In genomic region chr9:36932950-36933812, GRCm38 (mm10) we compare ENCODE assay signal across 11 mouse cellular contexts.
DNase-seq lines count a peak whose midpoint lies in the region; ATAC-seq lines count a peak whose summit lies in the region.
"Had no signal": no experiment of that assay in that cellular context is flagged by ENCODE, and none has a peak within 500 bp of the region (broad histone marks: within the 10 kb centered on the region; RNA-seq: fewer than 3 reads in every experiment).

No protein-coding gene starts in this region.

- H3K36me3 ChIP-seq in kidney, embryonic 14.5 days (ENCODE audit: control insufficient read depth, insufficient read depth, low read length), result no peaks in the 10 kb centered on the region
- peaks cover 11% of the 10 kb centered on the region for H3K36me3 ChIP-seq in forebrain, embryonic 12.5 days (replicated peaks)
- H3K36me3 ChIP-seq in midbrain, embryonic 13.5 days, result peaks cover 11% of the 10 kb centered on the region
- H3K36me3 ChIP-seq: heart, embryonic 15.5 days had no signal

- H3K27ac ChIP-seq in kidney, embryonic 14.5 days (ENCODE audit: low read depth, low read length), result no peak overlapping the region
- H3K27ac ChIP-seq in forebrain, embryonic 12.5 days, result no peak overlapping the region
- H3K27ac ChIP-seq in midbrain, embryonic 13.5 days, result 0 out of 2 replicates have a peak overlapping the region, but pooled peaks have one; percentile 39
- H3K27ac ChIP-seq: heart, embryonic 15.5 days; liver, embryonic 14.5 days had no signal

- no peaks in the 10 kb centered on the region for H3K4me1 ChIP-seq in kidney, embryonic 14.5 days (ENCODE audit: control insufficient read depth, insufficient read depth, low read length)
- H3K4me1 ChIP-seq in forebrain, embryonic 12.5 days, result peaks cover 18% of the 10 kb centered on the region
- H3K4me1 ChIP-seq in midbrain, embryonic 13.5 days (replicated peaks), result peaks cover 23% of the 10 kb centered on the region
- H3K4me1 ChIP-seq: heart, embryonic 15.5 days had no signal

- peak; percentile 25; the same call in 1 of the 2 replicates for ATAC-seq in kidney, embryonic 14.5 days (ENCODE audit: low FRiP score, low TSS enrichment)
- peak; percentile 42; the same call in 1 of the 2 replicates for ATAC-seq in forebrain, embryonic 12.5 days (ENCODE audit: low FRiP score)
- ATAC-seq in midbrain, embryonic 13.5 days, result peak; percentile 35
- ATAC-seq: intestine, postnatal 0 days had no signal

- no peaks in the 10 kb centered on the region for H3K9me3 ChIP-seq in kidney, embryonic 14.5 days (ENCODE audit: control insufficient read depth, low read length)
- 0 out of 2 replicates have a peak, but pooled peaks cover 4% of the 10 kb centered on the region for H3K9me3 ChIP-seq in forebrain, embryonic 12.5 days
- no peaks in the 10 kb centered on the region for H3K9me3 ChIP-seq in midbrain, embryonic 13.5 days
- H3K9me3 ChIP-seq: heart, embryonic 15.5 days had no signal

- no peak for DNase-seq in kidney, adult 11 months
- DNase-seq in 416B (ENCODE audit: low read depth), result peak; percentile 7
- no peak for DNase-seq in adrenal gland, postnatal 25 days
- no peak for DNase-seq in embryo, embryonic 10 days (ENCODE audit: low spot score)
- no peak for DNase-seq in spleen, postnatal 36 days (ENCODE audit: low spot score in 2 of 2)

- H3K4me3 ChIP-seq in kidney, embryonic 14.5 days (ENCODE audit: low read length), result no peak overlapping the region
- H3K4me3 ChIP-seq in forebrain, embryonic 12.5 days (replicated peaks), result no peak overlapping the region
- H3K4me3 ChIP-seq in midbrain, embryonic 13.5 days (replicated peaks), result no peak overlapping the region
- H3K4me3 ChIP-seq: heart, embryonic 15.5 days had no signal

- H3K9ac ChIP-seq in kidney, embryonic 14.5 days (ENCODE audit: low read depth, low read length), result no peak overlapping the region
- H3K9ac ChIP-seq in forebrain, embryonic 12.5 days, result no peak overlapping the region
- H3K9ac ChIP-seq in midbrain, embryonic 13.5 days (replicated peaks), result no peak overlapping the region
- H3K9ac ChIP-seq: heart, embryonic 15.5 days; liver, embryonic 14.5 days had no signal

- WGBS in kidney, embryonic 14.5 days, result 62% methylated on average over 12 of the region's 12 CpGs
- WGBS in forebrain, embryonic 12.5 days, result 70% methylated on average over 12 of the region's 12 CpGs
- WGBS in midbrain, embryonic 13.5 days, result 70% methylated on average over 12 of the region's 12 CpGs

- no peak overlapping the region for H3K4me2 ChIP-seq in kidney, embryonic 14.5 days (replicated peaks; ENCODE audit: low read depth, low read length)
- H3K4me2 ChIP-seq in forebrain, embryonic 12.5 days, result no peak overlapping the region
- H3K4me2 ChIP-seq in midbrain, embryonic 13.5 days (replicated peaks), result no peak overlapping the region
- H3K4me2 ChIP-seq: heart, embryonic 15.5 days had no signal

- no peaks in the 10 kb centered on the region for H3K27me3 ChIP-seq in kidney, embryonic 14.5 days (ENCODE audit: control insufficient read depth, insufficient read depth, low read length)
- no peaks in the 10 kb centered on the region for H3K27me3 ChIP-seq in forebrain, embryonic 12.5 days
- no peaks in the 10 kb centered on the region for H3K27me3 ChIP-seq in midbrain, embryonic 13.5 days
- H3K27me3 ChIP-seq: heart, embryonic 15.5 days had no signal
